Mouse (Mus musculus): ENCODE data around the gene 4930524B15Rik.
"Not testable (repeated sequence)": the region's sequence is repeated elsewhere in the genome, so short reads cannot be mapped to it uniquely, and the experiment has no call there.

The 4930524B15Rik gene

GRCm38 (mm10) chr11:31965256-31966134 is at the start of gene 4930524B15Rik:
TSS of gene 4930524B15Rik (plus strand) at chr11:31965592.
- no peak for DNase-seq (ENCODE audit: inconsistent ontology term)

- DNase-seq (ENCODE audit: inconsistent ontology term): no peak
Measured at GRCm38 (mm10) chr11:31917769-31918168, 47.6 kb upstream of the 4930524B15Rik start.

GRCm38 (mm10) chr11:31930051-31930450 is 35.3 kb upstream of the 4930524B15Rik start:
- no peak for DNase-seq (ENCODE audit: inconsistent ontology term)

GRCm38 (mm10) chr11:31935652-31936051 is 29.7 kb upstream of the 4930524B15Rik start:
- DNase-seq (ENCODE audit: inconsistent ontology term): no peak

- no peak for DNase-seq (ENCODE audit: inconsistent ontology term)
Measured at GRCm38 (mm10) chr11:31936910-31937525, 28.4 kb upstream of the 4930524B15Rik start.

- peak; percentile 19 for DNase-seq (ENCODE audit: inconsistent ontology term)
Measured at GRCm38 (mm10) chr11:31940898-31941639, 24.3 kb upstream of the 4930524B15Rik start.

GRCm38 (mm10) chr11:31941640-31942638 is 23.5 kb upstream of the 4930524B15Rik start:
- DNase-seq (ENCODE audit: inconsistent ontology term): no peak

- no peak for DNase-seq (ENCODE audit: inconsistent ontology term)
Measured at GRCm38 (mm10) chr11:31945471-31945870, 19.9 kb upstream of the 4930524B15Rik start.

GRCm38 (mm10) chr11:31948462-31949330 is 16.7 kb upstream of the 4930524B15Rik start:
- DNase-seq (ENCODE audit: inconsistent ontology term): peak; percentile 27

GRCm38 (mm10) chr11:31949331-31949785 is 16.0 kb upstream of the 4930524B15Rik start:
- DNase-seq (ENCODE audit: inconsistent ontology term): peak; percentile 74

GRCm38 (mm10) chr11:31960071-31960470 is 5.3 kb upstream of the 4930524B15Rik start:
- no peak for DNase-seq (ENCODE audit: inconsistent ontology term)

- no peak for DNase-seq (ENCODE audit: inconsistent ontology term)
Measured at GRCm38 (mm10) chr11:31963993-31964392, 1.4 kb upstream of the 4930524B15Rik start.

GRCm38 (mm10) chr11:31974132-31974531 is 8.7 kb downstream of the 4930524B15Rik start:
- DNase-seq (ENCODE audit: inconsistent ontology term): no peak

- DNase-seq (ENCODE audit: inconsistent ontology term): peak; percentile 27
Measured at GRCm38 (mm10) chr11:31974826-31975225, 9.4 kb downstream of the 4930524B15Rik start.

- DNase-seq (ENCODE audit: inconsistent ontology term): no peak
Measured at GRCm38 (mm10) chr11:31975678-31976077, 10.3 kb downstream of the 4930524B15Rik start.

- no peak for DNase-seq (ENCODE audit: inconsistent ontology term)
Measured at GRCm38 (mm10) chr11:31976137-31976536, 10.7 kb downstream of the 4930524B15Rik start.

GRCm38 (mm10) chr11:31980089-31980488 is 14.7 kb downstream of the 4930524B15Rik start:
- DNase-seq (ENCODE audit: inconsistent ontology term): not testable (repeated sequence)

GRCm38 (mm10) chr11:31981830-31982229 is 16.4 kb downstream of the 4930524B15Rik start:
- no peak for DNase-seq (ENCODE audit: inconsistent ontology term)

GRCm38 (mm10) chr11:31982247-31982943 is 17.0 kb downstream of the 4930524B15Rik start:
- not testable (repeated sequence) for DNase-seq (ENCODE audit: inconsistent ontology term)
